Mouse (Mus musculus): ENCODE data around the gene Mecom.
"Not testable (repeated sequence)": the region's sequence is repeated elsewhere in the genome, so short reads cannot be mapped to it uniquely, and the experiment has no call there.

Mecom gene

DNA sequence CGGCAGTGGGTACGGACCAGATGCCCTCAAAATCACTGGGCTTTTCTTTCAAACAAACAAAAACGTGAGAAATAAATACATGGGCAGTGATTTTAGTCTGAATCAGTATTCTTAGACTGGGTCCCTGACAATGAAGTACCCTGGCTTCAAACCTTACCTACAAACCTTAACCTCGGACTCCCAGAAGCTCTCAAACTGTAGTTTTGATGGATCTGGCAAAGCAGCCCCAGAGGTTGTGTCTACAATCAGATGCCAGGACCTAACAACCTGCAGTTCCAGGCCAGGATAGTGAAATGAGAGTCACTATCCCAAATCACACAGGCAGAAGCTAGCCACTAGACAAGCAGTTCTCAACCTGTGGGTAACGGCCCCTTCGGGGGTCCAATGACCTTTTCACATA, 111.2 kb downstream of the Mecom start:
- DNase-seq, result no peak

- DNase-seq, result no peak
These were observed 111.7 kb downstream of the Mecom start for GRCm38 (mm10) chr3:30436131-30436530.

GRCm38 (mm10) chr3:30428877-30429276, 118.9 kb downstream of the Mecom start:
- no peak for DNase-seq

- no peak for DNase-seq
These were observed 123.8 kb downstream of the Mecom start for GRCm38 (mm10) chr3:30424036-30424435.

GRCm38 (mm10) chr3:30421948-30422347, 125.9 kb downstream of the Mecom start:
- not testable (repeated sequence) for DNase-seq

GRCm38 (mm10) chr3:30420899-30421298, 126.9 kb downstream of the Mecom start:
- no peak for DNase-seq

DNA sequence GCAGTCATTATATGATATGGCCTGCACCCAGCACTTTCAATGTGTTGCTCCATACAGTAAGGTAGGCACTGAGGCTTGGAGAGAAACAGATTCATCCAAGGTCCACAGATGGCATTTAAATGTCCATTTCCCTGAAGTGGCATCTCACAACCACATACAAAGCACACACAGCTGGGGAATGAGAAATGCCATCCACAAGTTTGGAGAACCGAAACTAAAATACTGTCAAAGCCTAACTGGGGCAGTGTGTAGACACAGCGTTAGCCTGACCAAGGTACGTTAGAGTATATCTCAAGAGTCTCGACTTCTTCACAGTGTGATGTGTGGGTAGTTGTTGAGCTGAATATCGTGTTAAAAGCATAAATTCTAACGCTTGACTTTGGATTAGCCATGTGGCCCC, 133.6 kb downstream of the Mecom start:
- no peak for DNase-seq

GRCm38 (mm10) chr3:30410778-30411177, 137.0 kb downstream of the Mecom start:
- DNase-seq, result no peak

- DNase-seq, result no peak
These were observed 143.0 kb downstream of the Mecom start for GRCm38 (mm10) chr3:30404821-30405220.

GRCm38 (mm10) chr3:30398911-30399310, 148.9 kb downstream of the Mecom start:
- peak; percentile 70 for DNase-seq

GRCm38 (mm10) chr3:30394911-30395310, 152.9 kb downstream of the Mecom start:
- no peak for DNase-seq

DNA sequence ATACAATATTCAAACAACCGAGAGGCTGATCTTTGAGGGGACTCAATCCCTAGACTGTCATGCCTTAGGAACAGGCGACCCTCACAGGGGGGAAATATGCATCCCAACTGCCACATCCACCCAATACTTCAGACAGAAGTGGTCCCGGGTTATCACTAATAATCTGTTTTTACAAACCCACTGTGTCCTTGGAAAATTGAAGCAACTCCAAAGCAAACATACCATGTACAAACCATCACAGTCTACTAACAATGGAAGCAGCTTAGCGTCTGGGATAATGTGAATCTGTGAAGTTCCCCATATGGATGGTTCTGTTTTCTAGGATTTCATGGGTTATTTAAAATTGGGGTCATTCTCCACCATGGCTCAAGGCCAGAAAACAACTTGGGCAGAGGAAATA, 155.1 kb downstream of the Mecom start:
- DNase-seq, result no peak

GRCm38 (mm10) chr3:30392218-30392617, 155.6 kb downstream of the Mecom start:
- no peak for DNase-seq

GRCm38 (mm10) chr3:30390346-30390745, 157.5 kb downstream of the Mecom start:
- DNase-seq, result no peak

DNA sequence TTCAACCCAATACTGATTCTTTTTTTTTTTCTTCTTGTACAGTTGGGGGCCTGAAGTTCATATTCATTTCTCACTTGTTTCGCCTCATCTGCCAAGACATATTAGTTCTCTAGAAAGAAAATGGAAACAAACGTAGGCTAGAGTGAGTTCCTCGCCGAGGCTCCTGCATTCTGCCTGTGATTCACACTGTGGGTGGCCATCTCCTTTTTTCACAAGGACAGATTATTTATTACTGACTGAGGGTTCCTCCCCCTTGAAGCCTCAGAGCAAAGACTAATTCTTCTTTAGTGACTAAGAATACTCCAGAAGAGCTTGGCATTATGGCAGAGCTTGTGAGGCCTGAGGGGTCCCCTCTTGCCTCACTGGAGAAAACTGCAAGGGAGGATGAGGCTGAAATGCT, 167.5 kb downstream of the Mecom start:
- no peak for DNase-seq

DNA sequence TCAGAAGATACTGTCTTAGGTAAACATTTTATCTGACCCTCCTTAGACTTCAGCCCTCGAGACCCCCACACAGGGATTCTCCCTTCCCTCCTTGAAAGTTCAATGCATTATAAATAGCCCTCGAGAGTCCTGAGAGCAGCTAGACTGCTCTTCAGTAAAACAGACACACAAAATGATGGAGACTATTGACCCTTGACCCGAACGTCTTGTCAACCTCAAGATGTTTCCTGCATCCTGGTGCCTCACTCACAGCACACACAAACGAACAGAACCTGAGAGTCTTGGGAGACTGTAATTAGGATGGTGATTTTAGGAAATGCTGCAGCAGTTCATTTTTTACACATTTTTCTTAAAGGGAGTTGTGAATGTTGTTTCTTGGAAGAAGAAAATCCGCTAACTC, 168.5 kb downstream of the Mecom start:
- no peak for DNase-seq

GRCm38 (mm10) chr3:30371472-30371871, 176.3 kb downstream of the Mecom start:
- no peak for DNase-seq

GRCm38 (mm10) chr3:30370860-30371455, 176.8 kb downstream of the Mecom start:
- DNase-seq, result no peak

- DNase-seq, result no peak
These were observed 181.2 kb downstream of the Mecom start for GRCm38 (mm10) chr3:30366621-30367020.

DNA sequence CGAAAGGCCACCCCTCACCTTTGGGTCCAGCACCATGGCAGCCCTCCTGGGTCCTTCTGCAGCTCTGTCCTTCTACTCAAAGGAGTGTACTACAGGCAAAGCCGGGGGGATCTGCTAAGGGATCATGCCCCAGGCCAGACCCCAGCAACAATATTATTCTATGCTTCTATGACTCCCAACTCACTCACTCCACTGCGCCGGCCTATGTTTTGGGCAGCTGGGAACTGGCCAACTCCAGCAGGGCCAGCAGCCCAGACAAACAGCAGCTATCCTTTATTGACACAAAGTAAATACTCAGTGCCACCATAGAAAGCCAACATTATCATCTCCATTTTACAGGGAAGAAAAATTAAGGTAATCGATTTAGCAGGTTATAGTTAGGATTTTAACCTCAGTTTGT, 186.6 kb downstream of the Mecom start:
- DNase-seq, result no peak

DNA sequence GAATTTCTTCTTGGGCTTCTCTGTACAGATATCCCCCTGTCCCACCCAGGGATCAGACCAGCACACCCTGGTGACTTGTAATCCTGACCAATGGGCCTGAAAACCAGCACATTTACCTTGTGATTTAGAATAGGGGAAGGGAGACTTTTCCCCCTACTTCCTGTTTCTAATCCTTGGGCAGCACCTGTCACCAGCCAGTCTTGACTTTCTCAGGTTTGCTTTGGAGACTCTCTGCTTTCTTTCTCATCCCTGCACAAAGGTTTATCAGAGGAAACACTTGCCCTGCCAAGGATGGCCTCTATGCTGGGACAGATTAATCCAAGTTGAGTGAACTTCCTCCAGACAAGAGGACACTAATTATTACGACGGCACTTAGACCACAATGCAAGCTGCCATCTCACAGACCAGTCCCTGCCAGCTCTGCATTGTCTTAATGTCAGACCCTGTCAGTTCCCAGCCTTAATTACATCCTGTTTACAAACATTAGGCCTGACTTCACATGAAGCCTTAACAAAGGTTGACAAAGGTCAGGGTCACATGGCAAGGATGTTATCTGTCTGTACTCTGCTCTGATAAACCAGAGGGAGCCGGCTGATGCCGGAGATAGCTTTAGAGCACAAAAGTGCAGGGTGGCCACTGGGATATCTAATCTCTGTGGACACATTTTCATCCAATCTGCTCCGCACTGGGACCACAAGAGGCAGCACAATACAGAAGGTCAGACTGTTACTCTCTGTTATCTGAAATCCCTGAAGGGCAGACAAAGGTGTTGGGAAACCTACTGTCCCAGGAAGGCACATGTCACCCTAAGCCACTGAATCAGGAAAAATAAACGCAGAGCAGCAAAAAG, 193.7 kb downstream of the Mecom start:
- DNase-seq, result peak; percentile 59

GRCm38 (mm10) chr3:30349279-30349678, 198.5 kb downstream of the Mecom start:
- no peak for DNase-seq

DNA sequence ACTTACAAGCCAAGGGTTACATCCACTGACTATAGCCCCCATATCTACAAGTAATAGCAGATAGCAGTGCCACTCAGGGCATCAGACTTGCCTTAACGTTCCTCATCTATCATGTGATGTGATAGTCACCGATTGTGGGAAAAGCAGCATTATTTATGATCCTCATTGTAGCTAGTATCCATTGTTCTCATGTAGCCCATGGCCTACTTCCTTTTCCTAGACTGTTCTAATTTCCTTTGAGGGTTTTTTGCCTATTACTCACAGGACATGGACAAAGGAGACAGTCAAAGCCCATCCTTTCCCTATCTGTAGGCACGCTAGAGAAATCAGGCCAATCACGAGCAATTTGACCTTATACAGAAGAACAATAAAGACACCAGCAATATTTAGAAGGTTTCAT, 203.7 kb downstream of the Mecom start:
- DNase-seq, result no peak

DNA sequence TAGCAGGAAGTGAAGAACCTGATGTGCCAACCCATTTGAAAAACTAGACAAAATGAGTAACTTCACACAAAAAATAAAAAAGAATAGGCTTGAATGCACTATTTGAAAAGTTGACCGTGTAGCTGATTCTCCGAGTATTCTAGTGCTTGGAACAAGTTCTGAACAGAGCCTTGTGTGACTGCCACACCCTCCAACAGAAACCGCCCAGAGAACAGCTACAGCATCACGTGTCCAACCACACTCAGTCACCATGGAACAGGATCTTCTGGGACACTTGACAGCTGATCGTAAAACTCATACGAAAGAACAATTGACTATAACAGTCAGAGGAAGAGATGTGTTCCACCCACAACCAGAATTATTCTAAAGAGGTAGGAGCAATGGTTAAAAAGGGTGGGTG, 215.5 kb downstream of the Mecom start:
- DNase-seq, result no peak

GRCm38 (mm10) chr3:30330476-30330875, 217.3 kb downstream of the Mecom start:
- DNase-seq, result no peak

All from kidney, adult 11 months (tissue).